ENCODE assay signal across 24 mouse cellular contexts in the genomic region with DNA sequence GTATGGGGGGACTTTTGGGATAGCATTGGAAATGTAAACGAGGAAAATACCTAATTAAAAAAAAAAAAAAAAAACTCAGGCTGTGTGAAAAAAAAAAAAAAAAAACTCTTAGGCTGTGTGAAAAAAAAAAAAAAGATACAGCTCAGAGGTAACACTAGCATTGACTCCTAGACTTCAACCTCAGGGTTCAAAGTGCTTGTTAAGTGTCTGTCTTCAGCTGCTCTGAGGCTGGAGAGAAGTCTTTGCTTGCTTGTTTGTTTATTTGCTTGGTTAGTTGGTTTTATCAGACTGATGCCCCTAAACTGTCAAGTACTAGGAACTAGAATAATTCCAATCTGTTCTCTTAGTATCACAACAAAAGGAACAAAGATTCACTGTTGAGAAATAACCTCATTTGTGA.
"Had no signal": no experiment of that assay in that cellular context is flagged by ENCODE, and none has a peak within 500 bp of the region (broad histone marks: within the 10 kb centered on the region; RNA-seq: fewer than 3 reads in every experiment).

No protein-coding gene starts in this region.

- H3K27me3 ChIP-seq: heart, embryonic 12.5 days; hindbrain, embryonic 12.5 days; intestine, embryonic 15.5 days; limb, embryonic 12.5 days; liver, embryonic 13.5 days; liver, embryonic 15.5 days had no signal

- H3K4me2 ChIP-seq: heart, embryonic 12.5 days; hindbrain, embryonic 12.5 days; hindbrain, embryonic 14.5 days; intestine, embryonic 15.5 days; limb, embryonic 12.5 days; liver, embryonic 13.5 days; liver, embryonic 15.5 days had no signal

- ATAC-seq: hindbrain, embryonic 16.5 days; inflammation-experienced regulatory T-cells, adult 6 months; intestine, embryonic 15.5 days; intestine, postnatal 0 days had no signal

- H3K4me3 ChIP-seq: gastrocnemius, adult 2 months; heart, embryonic 10.5 days; heart, embryonic 12.5 days; hindbrain, embryonic 10.5 days; hindbrain, embryonic 12.5 days; intestine, embryonic 15.5 days; layer of hippocampus, adult 2 months; left cerebral cortex, adult 2 months; limb, embryonic 10.5 days; limb, embryonic 12.5 days; liver, embryonic 13.5 days; liver, embryonic 15.5 days had no signal

- H3K27ac ChIP-seq: gastrocnemius, adult 2 months; heart, embryonic 10.5 days; hindbrain, embryonic 10.5 days; hindbrain, embryonic 12.5 days; hindbrain, embryonic 14.5 days; intestine, embryonic 15.5 days; layer of hippocampus, adult 2 months; left cerebral cortex, adult 2 months; limb, embryonic 10.5 days; limb, embryonic 12.5 days; liver, embryonic 13.5 days; liver, embryonic 15.5 days had no signal

- DNase-seq: gastrocnemius, adult 2 months; gastrocnemius, postnatal 10 days; gastrocnemius, postnatal 25 days; heart, adult 18-20 months; heart, postnatal 10 days; heart, postnatal 4 days; kidney, postnatal 10 days; kidney, postnatal 4 days; liver; liver, embryonic 13.5 days had no signal

- H3K4me1 ChIP-seq: heart, embryonic 10.5 days; heart, embryonic 12.5 days; hindbrain, embryonic 10.5 days; hindbrain, embryonic 12.5 days; intestine, embryonic 15.5 days; limb, embryonic 10.5 days; limb, embryonic 12.5 days; liver, embryonic 13.5 days; liver, embryonic 15.5 days had no signal

- H3K9me3 ChIP-seq: heart, embryonic 10.5 days; heart, embryonic 12.5 days; hindbrain, embryonic 10.5 days; hindbrain, embryonic 12.5 days; intestine, embryonic 15.5 days; limb, embryonic 10.5 days; limb, embryonic 12.5 days; liver, embryonic 13.5 days; liver, embryonic 15.5 days had no signal

- H3K36me3 ChIP-seq: heart, embryonic 10.5 days; heart, embryonic 12.5 days; hindbrain, embryonic 10.5 days; hindbrain, embryonic 12.5 days; intestine, embryonic 15.5 days; limb, embryonic 10.5 days; limb, embryonic 12.5 days; liver, embryonic 13.5 days; liver, embryonic 15.5 days had no signal

- H3K9ac ChIP-seq: heart, embryonic 12.5 days; hindbrain, embryonic 12.5 days; hindbrain, embryonic 14.5 days; intestine, embryonic 15.5 days; limb, embryonic 12.5 days; liver, embryonic 13.5 days; liver, embryonic 15.5 days had no signal
